Mouse (Mus musculus): Measurements from ENCODE around the gene Syt17. TPM values are rescaled to one million over a fixed set of nuclear protein-coding genes. Genes with fewer than 3 reads are reported as not detected.

Syt17 gene
- polyA plus RNA-seq, 1 experiment from 2014 or later, result 18.6 TPM

- no peaks in the 10 kb centered on the region for H3K36me3 ChIP-seq (replicated peaks; ENCODE audit: control insufficient read depth, insufficient read depth)
- no peak overlapping the region for H3K27ac ChIP-seq
- no peak overlapping the region for H3K9ac ChIP-seq
- peaks cover 3% of the 10 kb centered on the region; the same call in 1 of the 2 replicates for H3K4me1 ChIP-seq (replicated peaks; ENCODE audit: control insufficient read depth, insufficient read depth, low read length)
- ATAC-seq (ENCODE audit: low FRiP score), result no peak
- no peaks in the 10 kb centered on the region for H3K9me3 ChIP-seq (ENCODE audit: control insufficient read depth, low read length)
- no peak overlapping the region for H3K4me3 ChIP-seq (replicated peaks; ENCODE audit: low read length)
- no peaks in the 10 kb centered on the region for H3K27me3 ChIP-seq (ENCODE audit: control insufficient read depth, insufficient read depth, low read length)
- no peak for DNase-seq (ENCODE audit: low spot score)
- 90% methylated on average over 3 of the region's 3 CpGs for WGBS
- no peak overlapping the region for H3K4me2 ChIP-seq (replicated peaks)
These were observed 20.0 kb upstream of the Syt17 start for GRCm38 (mm10) chr7:118468060-118468459.

GRCm38 (mm10) chr7:118464432-118464831 lies 16.4 kb upstream of the Syt17 start:
- Histone ChIP-seq H3K36me3 (replicated peaks; ENCODE audit: control insufficient read depth, insufficient read depth) (no peaks in the 10 kb centered on the region), H3K27me3 (ENCODE audit: control insufficient read depth, insufficient read depth, low read length) (no peaks in the 10 kb centered on the region), H3K4me1 (replicated peaks; ENCODE audit: control insufficient read depth, insufficient read depth, low read length) (peaks cover 16% of the 10 kb centered on the region), H3K4me2 (replicated peaks) (no peak overlapping the region), H3K9ac (no peak overlapping the region), H3K4me3 (replicated peaks; ENCODE audit: low read length) (no peak overlapping the region), H3K9me3 (ENCODE audit: control insufficient read depth, low read length) (no peaks in the 10 kb centered on the region), H3K27ac (no peak overlapping the region)
- WGBS, result 73% methylated on average over 4 of the region's 4 CpGs
- DNase-seq (ENCODE audit: low spot score) (no peak), ATAC-seq (ENCODE audit: low FRiP score) (no peak)

- ATAC-seq (ENCODE audit: low FRiP score), result peak; percentile 55; the same call in 1 of the 2 replicates
- peaks cover 16% of the 10 kb centered on the region for H3K4me1 ChIP-seq (replicated peaks; ENCODE audit: control insufficient read depth, insufficient read depth, low read length)
- no peak overlapping the region for H3K9ac ChIP-seq
- H3K4me2 ChIP-seq (replicated peaks), result no peak overlapping the region
- H3K27ac ChIP-seq, result no peak overlapping the region
- no peak for DNase-seq (ENCODE audit: low spot score)
- H3K9me3 ChIP-seq (ENCODE audit: control insufficient read depth, low read length), result no peaks in the 10 kb centered on the region
- no peak overlapping the region for H3K4me3 ChIP-seq (replicated peaks; ENCODE audit: low read length)
- H3K36me3 ChIP-seq (replicated peaks; ENCODE audit: control insufficient read depth, insufficient read depth), result no peaks in the 10 kb centered on the region
- H3K27me3 ChIP-seq (ENCODE audit: control insufficient read depth, insufficient read depth, low read length), result no peaks in the 10 kb centered on the region
- WGBS, result 29% methylated on average over 11 of the region's 11 CpGs
These were observed 15.1 kb upstream of the Syt17 start for GRCm38 (mm10) chr7:118462818-118463762.

- H3K27ac ChIP-seq, result 0 out of 2 replicates have a peak overlapping the region, but pooled peaks have one; percentile 5
- WGBS, result 29% methylated on average over 16 of the region's 16 CpGs
- H3K9ac ChIP-seq, result no peak overlapping the region
- no peak for ATAC-seq (ENCODE audit: low FRiP score)
- no peak for DNase-seq (ENCODE audit: low spot score)
- H3K36me3 ChIP-seq (replicated peaks; ENCODE audit: control insufficient read depth, insufficient read depth), result no peaks in the 10 kb centered on the region
- H3K4me3 ChIP-seq (replicated peaks; ENCODE audit: low read length), result no peak overlapping the region
- H3K4me1 ChIP-seq (replicated peaks; ENCODE audit: control insufficient read depth, insufficient read depth, low read length), result peaks cover 16% of the 10 kb centered on the region
- H3K27me3 ChIP-seq (ENCODE audit: control insufficient read depth, insufficient read depth, low read length), result no peaks in the 10 kb centered on the region
- H3K4me2 ChIP-seq (replicated peaks), result 0 out of 2 replicates have a peak overlapping the region, but pooled peaks have one; percentile 1
- no peaks in the 10 kb centered on the region for H3K9me3 ChIP-seq (ENCODE audit: control insufficient read depth, low read length)
These were observed 13.5 kb upstream of the Syt17 start for GRCm38 (mm10) chr7:118461400-118462136.

GRCm38 (mm10) chr7:118453722-118454121 lies 5.7 kb upstream of the Syt17 start:
- H3K9me3 ChIP-seq (ENCODE audit: control insufficient read depth, low read length), result no peaks in the 10 kb centered on the region
- no peak overlapping the region for H3K9ac ChIP-seq
- no peak for ATAC-seq (ENCODE audit: low FRiP score)
- no peak overlapping the region for H3K27ac ChIP-seq
- H3K4me1 ChIP-seq (replicated peaks; ENCODE audit: control insufficient read depth, insufficient read depth, low read length), result no peaks in the 10 kb centered on the region
- H3K4me2 ChIP-seq (replicated peaks), result no peak overlapping the region
- WGBS, result 60% methylated on average over 4 of the region's 4 CpGs
- H3K27me3 ChIP-seq (ENCODE audit: control insufficient read depth, insufficient read depth, low read length), result no peaks in the 10 kb centered on the region
- no peak for DNase-seq (ENCODE audit: low spot score)
- H3K4me3 ChIP-seq (replicated peaks; ENCODE audit: low read length), result no peak overlapping the region
- no peaks in the 10 kb centered on the region for H3K36me3 ChIP-seq (replicated peaks; ENCODE audit: control insufficient read depth, insufficient read depth)

GRCm38 (mm10) chr7:118452940-118453339 lies 4.9 kb upstream of the Syt17 start:
- Histone ChIP-seq H3K4me2 (replicated peaks) (no peak overlapping the region), H3K27me3 (ENCODE audit: control insufficient read depth, insufficient read depth, low read length) (0 out of 2 replicates have a peak, but pooled peaks cover 3% of the 10 kb centered on the region), H3K36me3 (replicated peaks; ENCODE audit: control insufficient read depth, insufficient read depth) (no peaks in the 10 kb centered on the region), H3K9ac (no peak overlapping the region), H3K9me3 (ENCODE audit: control insufficient read depth, low read length) (no peaks in the 10 kb centered on the region), H3K27ac (no peak overlapping the region), H3K4me3 (replicated peaks; ENCODE audit: low read length) (no peak overlapping the region), H3K4me1 (replicated peaks; ENCODE audit: control insufficient read depth, insufficient read depth, low read length) (peaks cover 5% of the 10 kb centered on the region)
- WGBS, result 45% methylated on average over 2 of the region's 2 CpGs
- ATAC-seq (ENCODE audit: low FRiP score), result no peak
- DNase-seq (ENCODE audit: low spot score), result no peak

GRCm38 (mm10) chr7:118447291-118448133 lies 510 bp downstream of the Syt17 start:
- Histone ChIP-seq H3K27me3 (ENCODE audit: control insufficient read depth, insufficient read depth, low read length) (peaks cover 3% of the 10 kb centered on the region; the same call in 1 of the 2 replicates), H3K9ac (peak overlapping the region; percentile 75), H3K4me1 (replicated peaks; ENCODE audit: control insufficient read depth, insufficient read depth, low read length) (peaks cover 12% of the 10 kb centered on the region), H3K4me2 (replicated peaks) (peak overlapping the region; percentile 96), H3K4me3 (replicated peaks; ENCODE audit: low read length) (peak overlapping the region; percentile 65), H3K27ac (no peak overlapping the region), H3K36me3 (replicated peaks; ENCODE audit: control insufficient read depth, insufficient read depth) (no peaks in the 10 kb centered on the region), H3K9me3 (ENCODE audit: control insufficient read depth, low read length) (no peaks in the 10 kb centered on the region)
- under 1% methylated on average over 65 of the region's 65 CpGs for WGBS
- peak; percentile 68 for ATAC-seq (ENCODE audit: low FRiP score)
- DNase-seq (ENCODE audit: low spot score), result peak; percentile 32

- Histone ChIP-seq H3K4me2 (replicated peaks) (no peak overlapping the region), H3K4me3 (replicated peaks; ENCODE audit: low read length) (no peak overlapping the region), H3K9ac (no peak overlapping the region), H3K9me3 (ENCODE audit: control insufficient read depth, low read length) (no peaks in the 10 kb centered on the region), H3K4me1 (replicated peaks; ENCODE audit: control insufficient read depth, insufficient read depth, low read length) (peaks cover 12% of the 10 kb centered on the region), H3K36me3 (replicated peaks; ENCODE audit: control insufficient read depth, insufficient read depth) (no peaks in the 10 kb centered on the region), H3K27ac (no peak overlapping the region), H3K27me3 (ENCODE audit: control insufficient read depth, insufficient read depth, low read length) (peaks cover 3% of the 10 kb centered on the region; the same call in 1 of the 2 replicates)
- 63% methylated on average over 7 of the region's 7 CpGs for WGBS
- ATAC-seq (ENCODE audit: low FRiP score) (no peak), DNase-seq (ENCODE audit: low spot score) (no peak)
These were observed 4.0 kb downstream of the Syt17 start for GRCm38 (mm10) chr7:118443895-118444485.
